Mouse (Mus musculus): ENCODE data around the gene Prkn.

The Prkn gene

GRCm38 (mm10) chr17:12094827-12095590 is 1254.8 kb downstream of the Prkn start:
- peak; percentile 45 for DNase-seq (ENCODE audit: low spot score)

- DNase-seq (ENCODE audit: low spot score) = no peak
These were observed 1259.2 kb downstream of the Prkn start for GRCm38 (mm10) chr17:12099415-12099814.

GRCm38 (mm10) chr17:12102326-12102725 is 1262.1 kb downstream of the Prkn start:
- DNase-seq (ENCODE audit: low spot score) = peak; percentile 68

- no peak for DNase-seq (ENCODE audit: low spot score)
These were observed 1263.6 kb downstream of the Prkn start for GRCm38 (mm10) chr17:12103781-12104180.

GRCm38 (mm10) chr17:12104245-12104644 is 1264.1 kb downstream of the Prkn start:
- no peak for DNase-seq (ENCODE audit: low spot score)

- DNase-seq (ENCODE audit: low spot score) = no peak
These were observed 1264.5 kb downstream of the Prkn start for GRCm38 (mm10) chr17:12104690-12105089.

GRCm38 (mm10) chr17:12106255-12106654 is 1266.1 kb downstream of the Prkn start:
- no peak for DNase-seq (ENCODE audit: low spot score)
